Mouse (Mus musculus) lung, postnatal 0 days (tissue): Measurements from ENCODE around the gene E2f7.

Experiments used
- CTCF ChIP-seq: IDR thresholded peaks from 2 replicates; pipeline ENCODE4 v1.5.1; 2016; ENCODE audit warnings: antibody characterized with exemption, mild to moderate bottlenecking
- EP300 ChIP-seq: IDR thresholded peaks from 2 replicates; pipeline ENCODE4 v1.6.1; 2016; ENCODE audit warnings: antibody characterized with exemption, mild to moderate bottlenecking, control low read depth

DNA sequence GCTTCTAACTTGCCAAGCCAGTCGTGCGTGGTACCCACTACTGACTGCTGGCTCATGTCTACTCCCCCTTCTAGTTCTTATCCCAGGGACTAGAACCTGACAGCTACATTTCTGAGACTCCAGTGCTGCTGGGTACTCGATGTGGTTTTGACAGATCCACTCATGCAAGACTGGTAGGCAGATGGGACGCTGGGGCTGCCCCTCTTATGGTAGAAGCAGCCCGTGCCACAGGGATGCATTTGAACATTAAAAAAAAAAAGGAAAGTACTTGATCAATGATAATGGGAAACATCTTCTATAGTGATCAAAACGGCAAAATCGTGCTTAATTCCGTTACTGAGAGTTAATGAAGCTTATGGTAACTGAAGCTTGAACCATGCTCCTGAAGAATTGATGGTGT is 44.4 kb downstream of the E2f7 start:
- TF ChIP-seq EP300: no peak
- TF ChIP-seq CTCF: no peak
